Mouse (Mus musculus) bone marrow, adult 2 months (tissue): ENCODE data around the gene 0610037L13Rik.

Experiments used
- CTCF ChIP-seq: fragments of 200-500 bp; IDR thresholded peaks from 2 replicates; pipeline ENCODE4 v1.5.1; 2011; ENCODE audit warnings: low read length, control low read depth; ENCODE audit not compliant: control insufficient read depth, insufficient read depth
- POLR2A ChIP-seq: fragments of 200-500 bp; IDR thresholded peaks from 2 replicates; pipeline ENCODE4 v1.6.1; 2011; ENCODE audit warnings: low read depth, mild to moderate bottlenecking, control low read depth, low read length, borderline replicate concordance; ENCODE audit not compliant: control insufficient read depth

DNA sequence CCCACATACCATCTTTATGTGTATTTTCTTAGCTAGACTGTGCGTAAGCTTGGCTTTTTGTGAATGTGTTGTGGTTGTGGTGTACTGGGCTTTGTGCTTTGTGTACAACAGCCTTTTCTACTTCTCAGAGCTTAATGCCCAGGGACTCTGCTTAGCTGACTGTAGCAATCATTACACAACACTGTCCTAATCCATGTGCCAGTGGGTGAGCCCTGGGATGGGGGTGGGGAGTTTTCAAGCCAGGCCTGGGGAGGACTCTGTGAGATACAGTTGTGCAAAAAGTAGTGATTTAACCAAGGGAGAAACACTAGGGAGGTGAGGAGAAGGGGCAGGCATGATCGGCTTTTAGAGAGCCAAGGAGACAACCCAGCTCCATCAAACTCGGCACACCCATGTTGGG, 10.6 kb downstream of the 0610037L13Rik start:
- TF ChIP-seq CTCF = no peak
- TF ChIP-seq POLR2A = no peak
